Mouse (Mus musculus) spleen, adult 18-20 months (tissue): ENCODE measurements around the gene Bend4.

ENCODE experiments used
- DNase-seq, 2 experiments: peaks; one replicate each; pipeline ENCODE4 v3.0.0; 2022; ENCODE audit warnings: mixed read lengths in 2 of 2

The Bend4 gene

DNA sequence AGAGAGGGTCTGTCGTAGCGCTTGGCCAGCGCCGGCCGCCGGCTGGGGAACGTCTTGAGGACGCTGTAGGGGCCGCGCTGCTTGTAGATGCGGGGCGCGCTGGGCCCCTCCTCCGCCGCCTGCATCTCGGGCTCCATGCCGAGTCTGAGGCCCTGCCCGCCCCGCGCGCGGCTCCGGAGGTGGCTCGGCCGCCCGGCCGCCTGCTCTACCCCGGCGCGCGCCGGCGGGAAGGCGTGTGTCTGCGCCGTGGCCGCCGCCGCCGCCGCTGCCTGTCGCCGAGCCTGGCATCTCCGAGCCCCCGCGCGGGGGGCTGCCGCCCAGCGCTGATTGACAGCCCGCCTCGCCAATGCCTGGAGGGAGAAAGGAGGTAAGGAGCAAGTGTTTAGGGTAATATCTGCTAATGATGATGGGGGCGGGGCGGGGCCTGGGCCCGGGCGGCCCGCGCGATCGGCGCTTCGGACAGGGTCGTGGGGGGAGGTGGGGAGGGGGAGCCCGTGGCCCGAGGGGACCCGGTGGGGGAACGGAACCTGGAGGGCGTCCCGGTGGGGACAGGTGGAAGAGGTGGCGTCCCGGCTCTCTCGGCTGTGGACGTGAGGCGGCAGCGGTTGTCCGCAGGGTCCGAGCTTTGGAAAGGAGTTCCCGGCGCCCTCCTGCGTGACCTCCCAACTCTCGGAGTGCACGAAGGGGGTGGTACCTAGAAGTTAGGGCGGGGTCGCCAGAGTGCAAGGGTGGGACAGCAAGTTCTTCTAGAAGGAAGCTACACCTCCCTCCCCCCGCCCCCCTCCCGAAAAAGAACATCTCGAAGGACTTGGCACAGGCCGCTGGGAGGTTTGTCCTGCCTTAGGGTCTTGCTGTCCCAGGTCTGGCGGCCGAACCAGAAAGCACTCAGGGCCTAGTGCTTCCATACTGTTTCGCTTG, at the start of gene Bend4:
Gene Bend4 (minus strand): TSS at position 868 of the 918 bp plus-strand sequence.
- DNase-seq, result peak; percentile 50 to 57

DNA sequence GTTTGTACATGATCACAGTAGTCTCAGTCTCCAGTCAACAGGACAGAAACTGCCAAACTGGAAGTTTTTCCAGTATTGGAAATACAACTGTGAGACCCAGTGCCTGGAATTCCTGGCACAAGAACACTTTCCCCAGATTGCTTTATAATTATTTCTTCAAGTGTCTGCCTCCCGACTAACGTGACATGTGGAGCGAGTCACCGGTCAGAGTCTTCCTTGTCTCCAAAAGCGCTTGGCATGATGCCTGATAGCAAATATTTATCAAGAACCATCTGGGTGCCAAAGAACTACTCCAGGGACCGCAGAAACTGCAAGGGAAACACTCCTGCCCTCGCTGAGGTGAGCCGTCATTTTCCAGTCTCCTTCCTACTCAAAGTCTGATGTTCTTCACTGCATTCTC, 45.6 kb upstream of the Bend4 start:
- no peak for DNase-seq

DNA sequence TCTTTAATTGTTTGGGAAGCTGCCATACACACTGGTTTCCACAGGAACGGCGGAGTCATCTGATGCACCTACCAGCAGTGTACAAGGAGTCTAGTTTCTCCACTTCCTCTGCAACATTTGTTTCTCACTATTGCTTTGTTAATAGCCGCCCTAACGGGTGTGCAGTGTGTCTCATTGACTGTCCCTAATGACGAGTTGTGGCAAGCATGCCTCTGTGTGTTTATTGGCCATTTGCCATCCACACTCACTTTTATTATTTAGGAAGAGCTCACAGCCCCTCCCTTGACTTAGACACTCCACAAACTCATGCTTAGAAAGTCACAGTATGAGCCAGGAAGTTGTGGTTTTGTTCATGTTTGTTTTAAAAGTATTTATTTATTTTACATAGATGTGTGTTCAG, 45.0 kb upstream of the Bend4 start:
- no peak for DNase-seq

DNA sequence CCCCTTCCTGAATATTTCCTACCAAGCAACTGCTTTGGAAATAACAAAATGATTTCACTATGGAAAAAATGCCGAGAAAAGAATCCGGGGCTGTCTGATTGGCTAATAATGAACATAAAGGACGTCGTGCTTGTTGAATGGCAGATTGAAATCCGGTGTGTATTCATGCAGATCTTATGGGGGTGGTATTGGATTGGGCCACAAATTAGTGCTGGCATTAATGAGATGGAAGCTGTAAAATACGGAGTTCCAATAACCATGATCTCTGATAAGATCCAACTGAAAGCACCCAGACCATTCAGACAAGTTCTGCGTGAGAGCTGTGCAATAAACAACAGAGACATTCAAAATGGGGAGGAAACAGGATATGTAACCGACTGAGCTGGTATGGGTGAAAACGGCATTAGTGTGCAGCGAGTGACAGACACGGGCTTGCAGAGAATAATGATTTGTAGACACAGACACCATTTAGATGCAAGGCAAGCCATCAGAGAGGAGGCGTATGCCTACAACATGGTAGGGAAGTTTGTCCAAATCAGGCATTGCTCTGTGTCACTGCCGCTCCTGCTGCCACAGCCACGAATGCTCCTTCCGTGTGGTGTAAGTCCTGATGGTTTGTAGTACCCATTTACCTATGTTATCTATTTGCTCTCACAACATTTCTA, 38.9 kb upstream of the Bend4 start:
- DNase-seq, result no peak

DNA sequence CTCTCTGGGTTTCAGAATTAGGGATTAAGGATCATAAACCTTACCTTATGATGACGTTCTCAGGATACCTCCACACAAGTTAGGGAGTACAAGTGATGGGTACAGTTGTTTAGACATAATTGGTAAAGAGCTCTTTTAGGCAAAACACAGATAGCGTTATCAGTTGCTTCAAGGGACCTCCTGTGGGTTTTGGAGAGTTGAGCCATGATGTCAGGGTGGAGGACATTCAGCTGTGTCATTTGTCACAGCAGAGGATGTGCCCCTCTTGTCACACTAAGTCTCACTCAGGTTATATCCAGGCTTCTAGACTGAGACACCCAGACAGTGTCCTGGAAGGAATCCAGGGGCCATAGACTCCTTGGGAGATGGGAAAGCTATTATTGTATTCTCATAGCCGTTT, 36.8 kb upstream of the Bend4 start:
- DNase-seq, result no peak

DNA sequence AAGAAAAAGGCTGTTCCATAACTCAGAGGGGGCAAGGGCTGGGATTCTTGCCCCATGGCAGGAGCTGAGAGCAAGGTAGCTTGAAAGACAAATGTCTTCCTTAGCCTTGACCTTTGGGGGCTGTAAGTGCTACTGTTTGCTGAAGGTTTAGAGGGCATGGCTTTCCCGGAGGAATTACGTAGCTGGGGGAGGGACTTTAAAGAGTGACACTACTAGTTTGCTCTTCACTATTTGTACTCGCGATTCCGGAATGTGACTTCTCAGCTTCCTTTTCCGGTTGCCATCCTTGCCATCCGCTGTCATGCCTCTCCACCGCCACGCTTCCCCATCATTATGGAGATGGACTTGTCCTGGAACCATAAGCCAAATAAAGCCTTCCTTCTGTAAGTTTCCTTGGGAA, 35.5 kb upstream of the Bend4 start:
- no peak for DNase-seq

DNA sequence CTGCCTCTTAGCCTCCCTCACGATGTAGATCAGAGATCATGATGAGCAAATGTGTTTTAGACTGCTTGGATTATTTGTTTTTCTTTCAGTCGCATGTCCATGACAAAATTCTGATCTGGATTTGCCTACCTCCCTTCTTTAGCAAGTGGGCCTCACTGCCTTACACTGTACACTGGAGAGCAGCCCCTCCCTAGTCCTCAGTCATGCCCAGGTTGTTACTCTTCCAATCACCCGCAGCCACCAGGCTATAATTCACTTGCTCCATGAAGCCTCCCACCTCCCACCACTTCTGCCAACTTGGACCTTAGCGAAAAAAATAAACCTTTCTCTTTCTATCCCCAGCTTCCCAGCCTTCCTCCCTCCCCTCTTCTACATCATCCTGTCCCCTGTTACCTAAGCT, 34.2 kb upstream of the Bend4 start:
- DNase-seq, result no peak

DNA sequence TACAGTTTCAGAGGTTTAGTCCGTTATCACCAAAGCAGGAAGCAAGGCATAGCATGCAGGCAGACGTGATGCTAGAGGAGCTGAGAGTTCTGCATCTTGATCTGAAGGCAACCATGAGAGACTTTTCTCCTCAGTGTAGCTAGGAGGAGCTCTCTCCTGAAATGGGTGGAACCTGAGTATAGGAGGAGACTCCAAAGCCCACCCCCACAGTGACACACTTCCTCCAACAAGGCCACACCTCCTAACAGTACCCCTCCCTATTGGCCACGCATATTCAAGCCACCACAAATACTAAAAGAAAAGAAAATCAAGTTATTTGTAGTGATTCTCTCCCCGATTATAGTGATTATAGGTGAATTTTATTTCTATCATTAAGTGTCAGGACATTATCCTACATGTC, 28.7 kb upstream of the Bend4 start:
- no peak for DNase-seq

DNA sequence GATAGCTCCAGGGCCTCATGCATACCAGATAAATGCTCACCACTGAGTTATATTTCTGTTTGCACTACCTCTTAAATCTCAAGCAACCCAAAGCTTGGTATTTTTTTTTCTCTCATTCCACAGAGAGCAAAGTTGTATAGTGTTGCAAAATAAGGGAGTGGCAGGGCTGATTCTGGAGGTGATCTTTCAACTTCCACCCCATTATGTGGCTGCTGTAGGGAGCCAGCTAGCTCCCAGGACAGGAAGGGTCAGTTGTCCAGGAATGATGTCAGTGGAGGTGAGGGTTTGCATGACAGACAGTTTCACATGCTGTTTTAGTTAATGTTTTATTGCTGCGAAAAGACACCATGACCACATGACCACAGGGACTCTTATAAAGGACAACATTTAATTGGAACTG, 26.2 kb upstream of the Bend4 start:
- no peak for DNase-seq

DNA sequence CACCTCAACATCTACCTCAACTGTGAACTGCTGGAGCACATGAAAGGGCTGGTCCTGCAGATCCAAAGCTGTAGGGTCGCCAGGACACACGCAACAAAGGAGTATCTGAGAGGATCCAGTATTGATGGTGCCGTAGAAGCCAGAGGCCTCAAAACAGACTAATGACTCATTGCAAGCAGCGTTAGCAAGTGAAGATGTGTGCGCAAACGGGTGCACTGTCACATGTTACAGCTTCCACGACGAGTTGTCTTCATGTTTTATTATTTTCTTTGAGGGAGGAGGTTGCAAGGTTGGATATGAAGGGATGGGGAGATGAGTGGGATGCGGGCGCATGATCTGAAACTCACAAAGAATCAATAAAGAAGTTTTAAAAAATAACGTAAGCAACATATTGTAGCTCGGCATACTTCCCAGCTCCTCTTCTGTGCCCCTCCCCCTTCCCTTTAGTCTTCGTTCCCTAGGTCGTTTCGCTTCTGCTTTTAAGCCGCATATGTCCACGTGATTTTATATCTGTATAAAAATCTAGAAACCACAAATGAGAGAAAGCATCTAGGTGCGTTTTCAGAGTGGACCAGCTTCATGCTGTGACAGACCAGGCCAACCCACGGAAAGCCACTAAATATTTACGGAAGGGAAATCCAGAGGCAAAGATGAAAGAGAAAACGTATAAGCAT, 22.0 kb upstream of the Bend4 start:
- DNase-seq, result peak in 1 of 2 experiments; percentile 21

DNA sequence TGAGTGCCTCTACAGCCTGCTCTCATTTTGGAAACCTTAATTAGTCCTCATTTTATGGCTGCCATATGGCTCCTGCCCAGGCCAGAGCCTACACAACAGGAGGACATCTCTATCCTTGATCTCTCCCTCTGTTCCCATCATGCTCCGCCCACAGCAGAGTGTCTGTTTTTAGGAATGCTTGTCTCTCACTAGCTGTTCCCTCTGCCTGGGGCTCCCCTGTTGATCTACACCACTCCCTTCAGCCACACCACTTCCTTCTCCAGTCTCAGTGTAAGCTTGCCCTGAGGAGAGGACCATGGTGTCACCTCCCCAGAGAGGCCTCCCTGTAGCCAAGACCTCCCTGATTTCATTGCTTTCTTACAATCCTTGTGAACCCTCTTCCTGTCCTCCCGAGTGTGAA, 18.4 kb upstream of the Bend4 start:
- DNase-seq, result no peak

DNA sequence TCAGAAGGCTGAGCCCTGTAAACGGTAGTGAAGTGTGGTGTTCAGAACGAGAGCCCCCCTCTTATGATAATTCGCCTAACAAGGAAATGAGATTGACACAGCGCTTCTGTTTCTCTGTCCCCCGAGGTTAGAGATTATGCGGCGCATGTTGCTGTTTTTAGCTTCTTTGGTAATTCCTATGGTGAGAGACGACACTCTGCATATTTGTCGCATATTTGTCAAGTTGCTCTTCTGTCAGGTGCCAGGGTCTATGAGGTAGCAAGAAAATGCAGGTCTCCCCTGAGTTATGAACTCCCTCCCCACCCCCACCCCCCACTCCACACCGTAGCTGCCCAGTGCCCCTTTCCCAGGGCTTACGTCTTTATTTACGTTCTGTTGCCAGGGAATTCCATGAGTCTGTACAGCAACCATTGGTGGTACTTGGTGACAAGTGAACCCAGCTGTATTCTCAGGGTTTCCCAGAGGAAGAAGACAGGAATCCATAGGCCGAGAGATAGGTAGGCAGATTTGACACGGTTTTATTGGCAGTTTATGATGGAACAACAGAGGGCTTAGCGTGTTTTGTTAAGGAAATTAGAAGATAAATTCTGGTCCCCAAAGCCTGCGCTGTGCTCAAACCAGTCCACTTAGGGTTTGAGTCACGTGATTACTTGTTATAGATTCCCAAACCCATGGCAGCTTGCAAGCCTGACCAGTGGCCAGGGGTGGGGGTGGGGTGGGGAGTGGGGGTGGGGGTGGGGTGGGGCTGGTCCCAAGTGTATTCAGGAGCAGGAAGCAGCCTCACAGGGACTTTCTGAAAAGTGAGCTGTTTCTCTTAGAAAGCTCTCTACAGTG, 16.3 kb upstream of the Bend4 start:
- DNase-seq, result no peak

DNA sequence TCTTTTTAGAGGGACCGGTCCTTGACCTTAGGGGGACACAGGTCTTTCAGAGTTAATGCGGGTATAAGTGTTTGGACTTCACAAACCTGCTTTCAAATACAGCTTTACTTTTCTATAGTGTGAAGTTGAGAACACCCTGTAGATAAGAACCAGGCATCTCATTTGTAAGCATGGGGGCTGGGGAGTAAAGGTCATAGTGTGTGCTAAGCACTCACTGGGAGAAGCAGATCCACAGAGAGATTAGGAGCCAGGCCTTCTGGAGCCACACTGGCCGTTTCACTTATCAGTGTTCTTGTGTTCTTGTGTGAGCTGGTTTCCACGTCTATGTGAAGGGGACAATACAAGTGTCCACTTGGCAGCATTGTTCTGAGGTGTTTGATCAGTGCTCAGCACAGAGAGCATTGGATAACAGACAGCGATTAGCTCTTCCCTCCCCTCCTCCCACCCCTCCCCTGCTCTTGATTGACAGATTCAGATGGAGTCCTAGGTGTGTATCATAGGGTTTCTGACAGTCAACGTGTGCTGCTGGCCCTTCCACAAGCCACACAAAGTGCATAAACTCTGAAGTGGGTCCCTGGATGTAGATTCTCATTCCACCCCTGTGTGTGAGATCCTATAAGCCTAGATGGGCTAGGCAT, 14.8 kb upstream of the Bend4 start:
- DNase-seq, result no peak

DNA sequence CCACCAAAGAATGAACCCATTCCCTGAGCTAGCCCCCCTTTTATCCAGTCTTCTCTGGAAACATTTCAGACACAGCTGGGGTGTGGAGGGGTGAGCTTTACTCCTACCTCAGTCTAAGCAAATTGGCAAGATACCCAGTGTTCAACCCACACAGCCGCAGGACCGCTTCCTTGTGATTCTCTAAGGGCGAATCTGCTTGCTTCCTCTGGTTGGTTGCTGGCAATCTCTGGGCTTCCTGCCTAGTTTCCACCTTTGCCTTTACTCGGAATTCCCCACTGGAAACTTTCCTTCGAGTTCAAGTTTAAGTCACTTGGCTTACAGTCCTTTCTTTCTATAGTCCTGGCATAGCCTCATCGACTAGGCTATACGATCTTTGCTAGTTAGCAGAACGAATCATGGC, 12.5 kb upstream of the Bend4 start:
- no peak for DNase-seq

DNA sequence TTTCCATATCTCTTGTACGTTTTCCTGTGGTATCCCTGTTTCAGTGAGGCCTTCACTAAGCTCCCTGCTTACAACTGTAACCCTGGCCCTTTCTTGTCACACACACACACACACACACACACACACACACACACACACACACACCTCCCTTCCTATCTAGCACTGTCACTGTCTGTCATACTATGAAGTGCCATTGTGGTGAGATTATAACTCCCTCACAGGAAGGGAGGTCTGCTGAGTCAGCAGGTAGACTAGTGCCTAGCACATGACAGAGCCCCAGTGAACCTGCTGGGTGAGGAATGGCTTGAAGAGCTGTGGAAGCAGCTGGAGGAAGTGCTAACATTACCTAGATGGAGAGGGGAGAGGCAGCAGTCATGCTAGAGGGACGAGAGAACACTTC, 9.3 kb upstream of the Bend4 start:
- DNase-seq, result no peak

DNA sequence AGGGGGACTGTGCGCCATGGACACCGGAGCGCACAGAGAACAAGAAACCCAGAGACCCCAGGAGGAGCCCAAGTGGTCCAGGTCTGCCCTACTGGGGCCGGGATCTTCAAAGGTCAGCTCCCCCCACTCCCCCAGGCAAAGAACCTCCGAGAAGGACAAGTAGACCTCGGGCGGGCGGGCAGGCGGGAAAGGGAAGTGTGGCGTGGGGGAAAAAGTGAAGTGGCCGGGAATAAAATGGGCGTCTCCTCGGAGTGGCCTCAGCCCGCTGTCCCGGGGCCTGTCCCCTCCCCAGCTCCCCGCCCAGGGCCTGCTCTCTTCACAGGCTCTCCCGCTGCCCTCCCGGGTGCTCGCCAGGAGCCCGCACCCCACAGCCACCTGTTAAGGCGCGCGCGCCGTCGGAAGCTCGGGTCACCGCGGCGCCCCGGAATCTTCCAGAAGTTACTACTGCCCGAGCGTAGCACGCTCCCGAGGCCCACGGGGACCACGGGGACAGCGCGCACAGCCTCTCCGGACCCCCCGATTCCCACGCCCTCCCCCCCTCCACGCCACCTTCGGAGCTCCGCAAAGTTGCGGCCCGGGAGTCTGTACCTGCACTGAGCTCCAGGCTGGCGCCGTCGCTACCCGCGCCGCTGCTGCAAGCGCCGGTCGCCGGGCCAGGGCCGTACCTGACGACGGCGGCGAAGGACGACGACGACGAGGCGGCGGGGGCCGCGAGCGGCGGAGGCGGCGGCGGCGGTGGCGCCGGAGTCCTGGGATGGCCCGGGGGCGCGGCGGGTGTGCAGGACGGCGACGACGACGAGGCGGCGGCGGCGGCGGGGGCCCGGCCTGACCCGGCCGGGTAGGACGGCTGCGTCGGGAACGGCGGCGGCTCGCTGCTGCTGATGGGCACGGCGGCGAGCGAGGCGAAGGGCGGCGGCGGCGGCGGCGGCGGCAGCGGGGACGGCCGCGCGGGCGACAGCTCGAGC, 1.4 kb downstream of the Bend4 start:
- peak in 1 of 2 experiments; percentile 7 for DNase-seq

DNA sequence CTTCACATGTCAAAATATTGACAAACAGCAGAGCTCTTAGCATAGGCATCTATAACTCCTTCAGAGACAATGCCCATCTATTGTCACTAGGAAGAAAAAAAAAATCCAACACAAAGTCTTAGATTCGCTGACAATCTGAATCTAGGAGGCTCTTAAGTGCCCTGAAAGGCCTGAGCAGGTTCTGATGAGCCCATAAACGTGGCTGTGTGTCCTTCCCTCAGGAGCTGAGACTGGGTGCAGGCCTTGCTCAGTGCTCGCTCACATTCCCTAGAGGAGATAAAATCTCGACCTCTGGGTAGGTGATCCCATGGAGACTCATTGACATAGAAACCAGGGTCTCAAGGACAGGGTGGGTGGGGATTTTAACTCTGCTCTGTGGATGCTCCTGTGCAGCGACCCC, 2.1 kb downstream of the Bend4 start:
- DNase-seq, result no peak

DNA sequence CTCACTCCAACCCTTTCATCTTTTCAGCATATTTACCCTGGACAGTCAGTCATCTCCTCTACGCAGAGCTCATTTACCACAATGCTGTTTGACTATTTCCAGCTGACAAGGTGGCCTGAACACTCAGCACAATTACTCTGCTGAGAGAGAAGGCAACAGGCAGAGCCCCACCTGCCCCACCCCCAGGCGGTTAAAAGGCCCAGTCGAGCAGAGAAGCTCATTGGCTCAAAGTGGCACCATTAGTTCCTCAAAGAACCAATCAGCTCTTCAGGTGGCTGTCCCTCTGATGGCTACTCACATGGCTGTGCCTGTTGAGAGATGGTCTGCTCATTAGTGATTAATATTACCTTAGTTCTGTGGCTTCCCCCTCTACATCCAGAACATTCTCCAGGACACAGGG, 3.5 kb downstream of the Bend4 start:
- DNase-seq, result no peak

DNA sequence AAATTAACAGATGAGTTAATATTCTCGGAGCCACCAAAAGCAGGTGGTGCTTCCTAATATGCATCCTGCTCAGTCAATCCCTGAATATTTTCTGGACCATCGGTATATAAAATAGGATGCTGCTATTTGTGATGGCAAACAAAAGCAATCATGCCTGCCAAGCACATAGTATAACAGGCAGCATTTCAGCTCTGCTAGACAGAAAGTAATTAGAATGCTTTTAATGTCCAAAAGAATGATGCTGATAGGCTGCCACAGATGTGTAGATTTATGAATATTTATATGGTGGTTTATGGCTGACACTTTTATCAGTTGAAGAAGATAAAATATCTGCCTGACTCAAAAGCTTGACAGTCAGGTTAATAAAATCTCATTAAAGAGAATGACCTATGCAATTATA, 4.1 kb downstream of the Bend4 start:
- no peak for DNase-seq

DNA sequence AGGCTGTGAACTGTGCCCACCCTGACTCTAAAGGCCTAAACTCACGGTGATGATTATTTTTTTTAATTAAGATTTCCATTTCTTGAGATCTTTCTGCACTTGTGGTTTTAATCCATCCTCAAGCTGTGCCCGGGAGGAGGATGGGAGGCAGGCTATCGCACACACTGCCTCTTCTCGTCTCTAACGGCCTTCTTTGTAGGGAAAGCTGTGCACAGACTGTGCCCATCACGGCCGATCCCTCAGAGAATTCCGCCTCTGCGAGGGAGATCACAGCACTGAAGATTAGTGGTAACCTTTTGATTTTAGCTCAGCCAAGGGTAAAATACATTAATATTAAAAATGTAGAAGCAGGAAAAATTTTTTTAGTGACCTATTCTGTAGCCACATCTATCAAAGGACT, 4.8 kb downstream of the Bend4 start:
- DNase-seq, result no peak

DNA sequence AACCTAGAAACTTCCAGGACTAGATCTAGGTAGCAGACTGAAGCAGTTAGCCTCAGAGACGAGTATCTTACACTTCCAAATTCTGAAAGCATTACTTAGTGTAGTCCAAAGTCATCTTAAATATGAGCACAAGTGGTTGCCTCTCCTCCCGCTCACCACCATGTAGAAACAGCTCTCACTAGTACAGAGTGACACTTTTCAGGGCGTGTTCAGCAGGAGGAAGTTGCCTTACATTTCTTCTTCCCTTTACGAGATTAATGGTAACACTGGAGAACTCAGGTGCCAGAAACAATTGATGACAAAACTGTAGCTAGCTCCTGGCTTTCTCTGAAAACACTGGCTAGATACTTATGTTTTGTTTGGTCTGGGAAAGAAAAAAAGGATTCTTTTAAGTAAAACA, 8.7 kb downstream of the Bend4 start:
- no peak for DNase-seq
